Mouse (Mus musculus) heart, adult 2 months (tissue): ENCODE measurements around the gene Mbd5.

Experiments
- CTCF ChIP-seq: fragments of 200-600 bp; IDR thresholded peaks from 2 replicates; pipeline ENCODE4 v1.8.1; 2022; ENCODE audit warnings: antibody characterized with exemption, mild to moderate bottlenecking, moderate library complexity
- POLR2A ChIP-seq: fragments of 200-500 bp; IDR thresholded peaks from 2 replicates; pipeline ENCODE4 v1.6.1; 2011; ENCODE audit warnings: mild to moderate bottlenecking, low read depth, low read length, control low read depth; ENCODE audit not compliant: insufficient read depth

DNA sequence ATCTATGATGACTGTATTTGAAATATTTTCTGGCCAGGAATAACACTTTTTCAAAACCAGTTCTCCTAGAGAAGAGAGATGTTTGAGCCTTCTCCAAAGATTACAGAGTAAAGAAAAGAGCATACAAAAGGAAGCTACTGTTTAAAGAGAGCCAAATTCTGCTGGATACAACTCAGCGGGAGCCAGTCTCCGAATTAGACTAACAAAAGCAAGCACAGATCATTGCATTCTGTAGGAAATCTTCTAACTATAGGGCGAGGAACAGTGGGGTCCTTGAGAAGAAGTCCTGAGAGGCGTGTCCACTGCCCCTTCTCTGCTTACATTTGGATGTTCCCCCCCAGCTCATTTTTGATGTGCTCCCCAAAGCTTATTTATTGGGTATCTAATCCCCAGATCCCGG is 422.3 kb downstream of the Mbd5 start:
- TF ChIP-seq POLR2A (no peak), CTCF (no peak)
